Mouse (Mus musculus): ENCODE measurements around the gene Igsf21.

DNA sequence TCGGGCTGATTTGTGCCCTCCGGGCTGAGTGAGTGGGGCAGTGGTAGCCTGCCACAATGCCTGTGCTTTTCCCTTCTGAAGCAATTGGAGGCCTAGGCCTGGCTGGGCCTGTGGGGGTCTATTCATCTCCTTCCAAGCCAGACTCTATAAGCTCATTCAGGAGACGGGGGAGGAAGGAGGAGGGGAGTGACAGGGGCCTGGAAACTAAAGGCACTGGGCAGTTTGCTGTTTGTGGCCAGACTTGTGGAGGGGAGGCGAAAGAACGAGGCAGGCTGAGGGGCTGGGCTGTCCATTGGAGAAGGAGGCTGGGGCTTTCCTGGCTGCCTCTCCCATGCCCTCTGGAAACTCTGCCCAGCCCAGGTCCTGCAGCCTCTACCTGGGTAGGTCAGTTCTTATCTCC lies 92.1 kb downstream of the Igsf21 start:
- TF ChIP-seq EP300 (IDR thresholded peaks at IDR 0.05; ENCODE audit: low read depth) (no peak), CTCF (IDR thresholded peaks at IDR 0.05; ENCODE audit: low read depth) (no peak)
